Mouse (Mus musculus) small intestine, adult 2 months (tissue): Measurements from ENCODE around the gene Cemip2.

Experiments
- CTCF ChIP-seq: fragments of 200-500 bp; IDR thresholded peaks from 2 replicates; pipeline ENCODE4 v1.5.1; 2012; ENCODE audit warnings: low read depth, mild to moderate bottlenecking, control low read depth, inconsistent platforms, low read length, moderate library complexity, mixed read lengths; ENCODE audit not compliant: insufficient replicate concordance, insufficient read length; ENCODE audit errors: extremely low read depth
- POLR2A ChIP-seq: fragments of 200-500 bp; IDR thresholded peaks from 2 replicates; pipeline ENCODE4 v1.6.1; 2012; ENCODE audit warnings: low read depth, mild to moderate bottlenecking, control low read depth, inconsistent platforms, low read length, moderate library complexity

GRCm38 (mm10) chr19:21781066-21781786 lies 3.1 kb downstream of the Cemip2 start:
- no peak for TF ChIP-seq CTCF
- no peak for TF ChIP-seq POLR2A
